Mouse (Mus musculus): ENCODE results near the gene Cyb5b.
"Not testable (repeated sequence)": the region's sequence is repeated elsewhere in the genome, so short reads cannot be mapped to it uniquely, and the experiment has no call there.

Gene Cyb5b

GRCm38 (mm10) chr8:107150404-107151157 lies at the start of gene Cyb5b:
Gene Cyb5b (plus strand): TSS chr8:107150640.
- DNase-seq (ENCODE audit: low spot score), result peak; percentile 95

GRCm38 (mm10) chr8:107104547-107104946 lies 45.9 kb upstream of the Cyb5b start:
- peak; percentile 42 for DNase-seq (ENCODE audit: low spot score)

- not testable (repeated sequence) for DNase-seq (ENCODE audit: low spot score)
Measured at GRCm38 (mm10) chr8:107108089-107108488, 42.4 kb upstream of the Cyb5b start.

GRCm38 (mm10) chr8:107108978-107109720 lies 41.3 kb upstream of the Cyb5b start:
- DNase-seq (ENCODE audit: low spot score), result no peak

GRCm38 (mm10) chr8:107109816-107110435 lies 40.5 kb upstream of the Cyb5b start:
- no peak for DNase-seq (ENCODE audit: low spot score)

GRCm38 (mm10) chr8:107110629-107111330 lies 39.7 kb upstream of the Cyb5b start:
- no peak for DNase-seq (ENCODE audit: low spot score)

GRCm38 (mm10) chr8:107111340-107112105 lies 38.9 kb upstream of the Cyb5b start:
- no peak for DNase-seq (ENCODE audit: low spot score)

GRCm38 (mm10) chr8:107113209-107113608 lies 37.2 kb upstream of the Cyb5b start:
- no peak for DNase-seq (ENCODE audit: low spot score)

GRCm38 (mm10) chr8:107114150-107115007 lies 36.1 kb upstream of the Cyb5b start:
- DNase-seq (ENCODE audit: low spot score), result no peak

GRCm38 (mm10) chr8:107115008-107115320 lies 35.5 kb upstream of the Cyb5b start:
- DNase-seq (ENCODE audit: low spot score), result no peak

GRCm38 (mm10) chr8:107116023-107116422 lies 34.4 kb upstream of the Cyb5b start:
- peak; percentile 80 for DNase-seq (ENCODE audit: low spot score)

GRCm38 (mm10) chr8:107117019-107117418 lies 33.4 kb upstream of the Cyb5b start:
- DNase-seq (ENCODE audit: low spot score), result peak; percentile 69

- peak; percentile 83 for DNase-seq (ENCODE audit: low spot score)
Measured at GRCm38 (mm10) chr8:107118803-107119233, 31.6 kb upstream of the Cyb5b start.

- no peak for DNase-seq (ENCODE audit: low spot score)
Measured at GRCm38 (mm10) chr8:107119412-107119811, 31.0 kb upstream of the Cyb5b start.

GRCm38 (mm10) chr8:107120806-107121205 lies 29.6 kb upstream of the Cyb5b start:
- DNase-seq (ENCODE audit: low spot score), result no peak

GRCm38 (mm10) chr8:107121681-107122291 lies 28.7 kb upstream of the Cyb5b start:
- no peak for DNase-seq (ENCODE audit: low spot score)

GRCm38 (mm10) chr8:107123063-107123614 lies 27.3 kb upstream of the Cyb5b start:
- DNase-seq (ENCODE audit: low spot score), result peak; percentile 54

- no peak for DNase-seq (ENCODE audit: low spot score)
Measured at GRCm38 (mm10) chr8:107124343-107124742, 26.1 kb upstream of the Cyb5b start.

- DNase-seq (ENCODE audit: low spot score), result no peak
Measured at GRCm38 (mm10) chr8:107129171-107130025, 21.0 kb upstream of the Cyb5b start.
